Mouse (Mus musculus) ovary, postnatal 10 days (tissue): Measurements from ENCODE around the gene Lmln.
"Not testable (repeated sequence)": the region's sequence is repeated elsewhere in the genome, so short reads cannot be mapped to it uniquely, and the experiment has no call there.

ENCODE experiments used
- DNase-seq: peaks from one replicate; pipeline ENCODE4 v3.0.0; 2022; ENCODE audit warnings: low spot score

Lmln gene

DNA sequence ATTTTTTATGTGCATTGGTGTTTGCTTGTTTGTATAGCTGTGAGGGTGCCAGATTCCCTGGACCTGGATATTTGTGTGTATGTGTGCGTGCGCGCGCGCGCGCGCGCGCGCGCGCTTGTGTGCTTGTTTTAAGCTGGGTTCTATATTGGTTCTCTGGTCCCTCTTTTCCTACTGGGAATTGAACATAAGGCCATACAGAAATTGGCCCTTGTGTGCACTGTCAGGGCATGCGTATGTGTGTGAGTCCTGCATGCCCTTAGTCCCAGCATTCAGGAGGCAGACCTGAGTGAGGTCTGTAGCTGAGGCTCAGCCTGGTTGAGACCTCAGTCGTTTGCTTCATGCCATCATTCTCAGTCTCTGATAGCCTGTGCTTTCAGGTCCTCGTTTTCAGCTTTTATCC, 4.3 kb upstream of the Lmln start:
- no peak for DNase-seq

DNA sequence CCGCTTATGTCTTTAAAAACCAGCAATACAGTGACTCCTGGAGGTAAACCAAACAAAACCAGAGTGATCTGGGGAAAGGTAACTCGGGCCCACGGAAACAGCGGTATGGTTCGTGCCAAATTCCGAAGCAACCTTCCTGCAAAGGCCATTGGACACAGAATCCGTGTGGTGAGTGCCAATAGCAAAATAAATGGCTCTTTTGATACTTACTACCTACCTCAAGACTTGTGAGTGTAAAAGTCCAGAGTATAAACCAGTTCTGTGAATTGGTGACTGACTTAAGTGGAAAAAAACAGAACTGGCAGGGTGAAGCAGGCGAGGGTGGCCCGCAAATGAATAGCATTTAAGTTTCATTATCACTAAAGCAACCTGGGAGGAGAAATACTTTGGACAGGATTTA, 3.7 kb upstream of the Lmln start:
- DNase-seq, result not testable (repeated sequence)

DNA sequence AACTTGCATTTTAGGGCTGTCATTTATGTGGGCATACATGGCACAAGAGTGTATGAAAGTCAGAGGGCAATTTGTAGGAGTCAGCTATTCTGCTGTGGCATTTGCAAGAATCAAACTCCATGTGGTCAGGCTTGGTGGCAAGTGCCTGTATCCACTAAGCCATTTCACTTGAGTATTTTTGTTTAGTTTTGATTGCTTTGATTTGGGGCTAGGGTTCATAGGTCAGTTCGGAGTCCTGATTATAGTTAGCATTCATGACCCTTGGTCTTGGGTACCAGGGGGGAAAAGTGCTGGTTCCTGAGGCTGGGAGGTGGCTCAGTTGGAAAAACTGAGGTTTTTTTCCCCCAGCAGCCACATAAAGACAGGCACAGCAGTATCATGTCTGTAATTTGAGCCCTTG, 2.9 kb upstream of the Lmln start:
- DNase-seq, result no peak

DNA sequence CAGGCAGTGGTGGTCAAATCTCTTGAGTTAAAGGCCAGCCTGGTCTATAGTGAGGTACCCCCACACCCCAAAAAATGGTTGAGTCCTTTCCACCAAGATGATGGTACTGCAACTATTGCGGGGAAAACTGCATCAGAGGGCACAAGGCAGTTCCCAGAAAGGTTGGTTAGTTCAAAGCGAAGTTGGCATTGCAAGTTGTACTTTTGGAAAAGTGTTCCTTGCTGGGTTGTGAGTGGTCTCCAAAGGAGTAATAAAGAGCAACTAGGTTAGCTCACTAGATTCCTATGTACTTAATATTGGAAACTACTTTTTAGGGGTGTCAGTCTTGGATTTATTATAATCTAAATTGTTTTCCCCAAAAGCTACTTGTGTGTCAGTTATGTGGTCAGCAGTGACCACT, 1.4 kb upstream of the Lmln start:
- DNase-seq, result no peak

DNA sequence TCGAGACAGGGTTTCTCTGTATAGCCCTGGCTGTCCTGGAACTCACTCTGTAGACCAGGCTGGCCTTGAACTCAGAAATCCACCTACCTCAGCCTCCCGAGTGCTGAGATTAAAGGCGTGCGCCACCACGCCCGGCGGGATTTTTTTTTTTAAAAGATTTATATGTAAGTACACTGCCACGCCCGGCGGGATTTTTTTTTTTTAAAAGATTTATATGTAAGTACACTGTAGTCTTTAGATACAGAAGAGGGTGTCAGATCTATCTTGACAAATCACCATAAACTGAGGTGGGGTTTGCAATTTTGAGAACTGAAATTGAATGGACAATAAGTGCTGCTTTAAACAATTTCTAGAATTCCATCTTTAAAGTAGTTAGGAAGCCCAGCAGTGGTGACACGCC, 921 bp upstream of the Lmln start:
- DNase-seq, result no peak

DNA sequence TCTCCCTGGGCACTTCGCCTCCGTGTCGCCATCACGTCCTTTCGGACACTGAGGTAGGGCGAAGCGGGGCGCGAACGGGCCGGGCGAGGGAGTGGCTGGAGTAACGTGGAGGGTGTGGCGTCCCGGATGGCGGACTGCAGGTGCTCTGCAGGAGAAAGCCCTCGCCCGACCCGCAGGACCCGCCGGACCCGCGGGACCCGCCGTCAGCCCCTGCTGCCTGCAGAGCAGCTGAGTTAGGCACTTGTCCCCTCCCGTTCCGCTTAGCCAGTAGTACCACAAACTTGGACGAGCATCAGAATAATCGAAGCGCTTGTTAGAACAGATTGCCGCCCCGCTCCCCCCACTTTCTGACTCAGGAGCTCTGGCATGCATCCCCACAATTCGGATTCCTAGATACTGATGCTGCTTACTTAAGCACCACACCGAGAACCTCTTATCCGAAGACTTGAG, 386 bp downstream of the Lmln start:
- no peak for DNase-seq

DNA sequence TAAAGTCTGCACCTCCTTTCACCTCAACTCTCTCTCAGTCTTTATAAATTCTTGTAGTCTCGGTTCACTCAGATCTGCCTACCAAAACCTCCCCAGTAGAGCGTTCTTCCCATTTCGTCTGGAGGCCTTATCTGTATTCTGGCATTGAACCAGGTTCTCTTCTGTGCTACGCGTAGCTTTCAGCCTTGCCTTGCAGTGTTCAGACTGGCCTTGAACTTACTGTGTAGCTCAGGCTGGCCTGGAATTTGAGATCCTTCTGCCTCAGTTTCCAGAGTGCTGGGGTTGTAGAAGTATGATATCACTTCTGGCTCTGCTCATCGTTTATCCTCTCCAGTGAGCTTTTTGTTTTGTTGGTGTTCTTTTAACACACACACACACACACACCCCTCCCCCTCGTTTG, 946 bp downstream of the Lmln start:
- no peak for DNase-seq

DNA sequence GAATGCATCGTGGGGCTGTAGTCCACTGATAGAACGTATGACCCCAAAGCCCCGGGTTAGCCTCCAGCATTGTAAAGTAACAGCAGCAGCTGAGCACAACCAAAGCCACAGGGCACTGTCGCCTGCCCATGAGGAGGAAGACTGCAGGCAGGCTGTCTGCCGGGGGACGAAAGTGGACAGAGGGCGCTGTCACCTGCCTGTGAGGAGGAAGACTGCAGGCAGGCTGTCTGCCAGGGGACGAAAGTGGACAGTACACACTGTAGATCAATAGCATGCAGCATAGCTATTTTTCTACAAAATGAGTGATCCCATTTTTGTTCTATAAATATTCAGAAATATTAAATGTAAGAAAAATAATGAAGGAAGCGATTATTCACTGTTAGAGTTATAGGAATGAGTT, 2.3 kb downstream of the Lmln start:
- no peak for DNase-seq

DNA sequence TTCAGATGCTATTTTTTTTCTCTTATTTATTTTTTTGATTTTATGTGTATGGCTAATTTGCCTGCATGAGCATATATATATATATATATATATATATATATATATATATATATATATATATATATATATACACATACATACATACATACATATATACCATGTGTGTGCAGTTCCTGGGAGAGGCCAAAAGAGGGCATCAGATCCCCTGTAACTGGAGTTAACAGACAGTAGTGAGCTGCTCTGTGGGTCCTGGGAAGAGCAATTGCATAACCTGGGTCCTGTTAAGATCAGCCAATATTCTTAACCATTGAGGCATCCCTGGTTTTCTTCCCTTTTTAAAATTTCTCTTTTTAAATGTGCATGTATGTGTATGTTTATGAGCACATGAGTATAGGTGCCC, 8.6 kb downstream of the Lmln start:
- no peak for DNase-seq

DNA sequence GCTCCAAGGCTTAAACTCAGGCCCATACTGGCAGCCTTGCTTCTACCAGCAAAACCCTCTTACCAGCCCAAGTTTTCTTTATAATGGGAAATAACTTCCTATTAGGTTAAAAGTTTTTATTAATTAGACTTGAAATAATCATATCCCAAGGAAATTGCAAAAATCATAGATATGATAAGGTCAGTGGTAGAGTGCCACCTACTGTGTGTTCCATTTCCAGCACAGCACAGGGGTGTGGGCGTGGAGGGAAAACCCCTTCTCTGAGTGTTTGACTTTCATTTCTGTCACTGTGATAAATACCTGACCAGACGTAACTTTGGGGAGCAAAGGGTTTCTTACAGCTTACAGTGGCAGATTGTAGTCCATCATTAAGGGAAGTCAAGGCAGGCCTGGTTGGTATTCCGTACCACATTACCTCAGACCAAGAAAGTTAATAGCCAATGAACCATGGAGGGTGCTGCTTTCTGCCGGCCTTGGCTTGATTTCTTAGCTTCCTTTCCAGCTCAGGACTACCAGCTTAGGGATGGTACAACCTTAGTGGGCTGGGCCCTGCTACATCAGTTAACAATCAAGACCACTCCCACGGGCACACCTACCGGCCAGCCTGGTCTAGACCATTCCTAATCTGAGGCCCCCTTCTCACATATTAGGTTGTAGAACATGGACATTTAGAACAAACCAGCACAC, 10.7 kb downstream of the Lmln start:
- no peak for DNase-seq

DNA sequence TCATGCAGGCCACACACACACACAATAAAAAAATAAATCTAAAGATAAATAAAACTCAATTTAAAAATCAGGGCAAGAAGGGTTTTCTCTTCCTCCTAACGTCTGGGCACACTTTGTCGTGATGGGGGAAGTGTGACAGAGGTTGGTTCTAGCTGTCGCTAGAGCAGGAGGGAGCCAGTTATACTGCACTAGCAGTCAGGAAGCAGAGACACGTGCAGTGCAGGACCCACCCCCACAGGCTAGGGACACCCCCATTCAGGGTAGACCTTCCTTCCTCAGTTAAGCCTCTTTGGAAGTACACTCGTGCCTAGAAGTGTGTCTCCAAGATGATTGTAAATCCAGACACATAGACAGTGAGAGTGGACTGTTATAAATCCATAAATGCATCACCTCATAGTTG, 12.6 kb downstream of the Lmln start:
- no peak for DNase-seq

DNA sequence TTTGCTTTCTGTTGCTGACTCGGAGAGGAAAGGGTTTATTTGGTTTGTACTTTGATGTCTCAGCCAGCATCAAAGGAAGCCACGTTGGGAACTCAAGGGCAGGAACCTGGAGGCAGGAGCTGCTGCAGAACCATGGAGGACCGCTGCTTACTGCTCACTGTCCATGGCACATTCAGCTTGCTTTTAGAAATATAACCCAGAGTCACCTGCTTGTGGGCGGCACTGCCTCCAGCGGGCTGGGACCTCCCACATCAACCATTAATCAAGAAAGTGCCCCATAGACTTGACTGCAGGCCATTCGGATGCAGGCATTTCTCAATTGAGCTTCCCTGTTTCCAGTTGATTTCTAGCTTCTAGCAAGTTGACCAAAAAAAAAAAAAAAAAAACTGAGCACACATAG, 13.8 kb downstream of the Lmln start:
- no peak for DNase-seq

DNA sequence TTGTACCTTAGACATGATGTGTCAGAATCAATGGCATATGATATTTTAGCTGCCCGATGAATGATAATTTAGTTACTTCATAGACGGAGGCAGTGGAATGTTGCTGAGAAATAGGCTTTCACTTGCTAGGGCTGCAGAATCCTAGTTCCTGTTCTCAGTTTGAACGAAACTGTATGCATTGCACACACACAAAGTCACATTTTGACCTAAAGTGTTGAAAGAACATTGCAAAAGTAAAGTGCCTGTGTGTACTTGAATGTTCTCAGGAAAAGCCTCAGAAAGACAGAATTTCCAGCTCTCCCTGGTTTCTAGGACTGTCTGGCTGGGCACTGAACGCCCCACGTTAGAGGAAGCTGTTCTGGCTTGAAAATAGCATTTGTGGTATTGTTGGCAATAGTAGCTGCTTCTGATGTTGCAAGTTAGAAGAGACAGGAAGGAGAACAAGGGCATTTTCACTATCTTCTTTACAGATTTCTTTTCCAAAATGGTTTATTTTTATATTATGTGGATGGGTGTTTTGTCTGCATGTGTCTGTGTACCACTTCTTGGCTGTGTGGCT, 14.8 kb downstream of the Lmln start:
- DNase-seq, result no peak

DNA sequence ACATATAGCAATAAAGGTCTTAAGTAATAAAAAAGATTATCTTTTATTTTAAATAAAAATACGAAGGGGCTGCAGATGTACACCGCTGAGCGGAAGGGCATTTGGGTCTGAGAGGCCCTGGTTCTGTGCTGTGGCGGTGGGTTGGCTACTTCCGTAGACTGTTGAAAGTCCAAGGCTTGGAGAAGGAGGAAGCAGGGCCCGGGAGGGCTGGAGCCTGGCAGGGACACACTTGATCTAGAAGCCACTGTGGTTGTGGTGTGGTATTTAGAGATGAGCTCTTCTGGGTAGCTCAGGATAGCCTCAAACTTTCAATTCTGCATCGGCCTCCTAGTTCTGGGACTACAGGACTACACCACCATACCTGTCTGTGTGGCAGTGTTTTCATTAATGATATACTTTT, 17.7 kb downstream of the Lmln start:
- no peak for DNase-seq

DNA sequence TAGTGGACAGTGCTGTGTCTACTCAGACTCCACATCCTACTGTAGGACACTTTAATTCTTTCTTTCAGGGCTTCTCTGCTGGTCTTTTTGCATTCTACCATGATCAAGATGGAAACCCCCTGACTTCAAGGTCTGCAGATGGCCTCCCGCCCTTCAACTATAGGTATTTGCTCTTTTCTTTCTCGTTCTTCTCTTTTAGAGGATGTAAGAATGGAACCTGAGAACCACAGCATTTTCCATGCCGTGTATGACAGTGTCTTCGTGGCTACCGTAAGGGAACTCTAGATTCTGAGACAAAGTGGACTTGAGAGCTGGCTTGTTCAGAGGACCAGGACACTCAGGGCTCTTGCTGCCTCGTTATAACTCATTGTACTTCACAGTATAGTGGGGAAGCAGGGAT, 20.6 kb downstream of the Lmln start:
- DNase-seq, result no peak

DNA sequence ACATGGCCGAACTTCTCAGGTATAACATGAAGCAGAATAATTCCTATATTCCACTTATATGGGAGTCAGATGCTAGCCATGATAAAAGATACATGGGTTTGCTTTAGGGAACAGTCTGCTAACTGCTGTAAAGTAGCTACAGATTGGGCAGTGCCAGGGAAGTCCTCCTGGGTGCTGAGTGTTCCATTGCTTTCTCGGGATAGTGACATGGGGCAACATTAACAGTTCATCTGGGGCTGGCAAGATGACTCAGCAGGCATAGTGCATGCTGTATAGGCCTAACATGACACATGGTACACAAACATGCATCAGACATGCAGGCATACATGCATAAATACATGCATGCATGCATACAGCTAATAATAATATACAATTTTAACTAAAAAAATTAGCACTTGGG, 21.7 kb downstream of the Lmln start:
- DNase-seq, result no peak

DNA sequence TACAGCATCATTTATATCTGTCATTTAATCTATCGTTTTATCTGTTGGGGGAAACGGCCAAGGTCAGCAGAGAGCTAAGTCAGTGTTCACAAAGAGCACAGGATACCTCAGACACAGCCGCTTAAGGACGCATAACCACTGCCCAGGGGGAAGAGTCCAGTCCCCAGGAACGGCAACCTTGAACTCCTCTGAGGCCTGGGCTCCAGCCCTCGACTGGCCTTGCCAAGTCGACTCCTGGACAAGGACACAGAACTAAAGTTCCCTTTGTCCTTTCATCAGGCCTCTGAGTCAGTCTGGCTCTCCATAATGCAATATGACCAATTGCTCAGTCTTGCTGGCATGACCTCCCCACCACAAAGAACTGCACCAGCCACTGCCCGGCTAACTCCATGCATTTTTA, 23.3 kb downstream of the Lmln start:
- no peak for DNase-seq

DNA sequence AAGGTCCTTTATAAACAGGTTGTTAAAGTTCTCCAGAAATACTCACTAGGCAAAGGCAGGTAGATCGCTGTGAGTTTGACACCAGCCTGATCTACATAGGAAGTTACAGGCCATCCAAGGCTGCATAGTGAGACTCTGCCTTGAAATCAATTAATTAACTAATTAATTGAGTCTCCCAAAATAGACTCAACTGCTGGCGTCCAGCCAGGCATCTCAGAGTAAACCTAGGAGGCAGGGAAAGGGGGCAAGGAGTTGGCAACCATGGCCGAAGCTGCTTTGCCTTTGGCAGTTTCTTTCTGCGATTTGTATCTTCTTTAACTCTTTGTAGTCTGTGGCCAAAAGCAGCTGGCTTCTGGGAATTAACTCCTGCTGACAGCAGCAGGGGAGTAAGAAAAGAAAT, 51.4 kb downstream of the Lmln start:
- DNase-seq, result no peak

DNA sequence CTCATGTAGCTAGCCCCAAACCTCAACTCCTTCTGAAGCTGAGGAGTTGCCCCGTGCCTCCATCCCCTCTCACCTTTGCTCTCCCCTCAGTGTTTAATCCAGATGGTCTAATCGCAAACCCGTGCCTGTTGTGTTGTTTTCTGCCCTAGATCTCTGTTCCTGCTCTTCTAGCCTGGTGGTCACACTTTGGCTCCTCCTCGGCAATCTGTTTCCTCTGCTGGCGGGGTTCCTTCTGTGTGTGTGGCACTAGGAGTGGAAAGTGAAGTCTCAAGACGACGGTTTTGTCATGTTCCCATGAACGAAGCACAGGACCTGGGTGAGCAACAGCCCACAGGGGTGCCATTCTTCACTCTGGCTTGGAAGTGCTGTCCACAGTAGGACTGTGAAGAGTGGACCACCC, 61.1 kb downstream of the Lmln start:
- DNase-seq, result no peak

DNA sequence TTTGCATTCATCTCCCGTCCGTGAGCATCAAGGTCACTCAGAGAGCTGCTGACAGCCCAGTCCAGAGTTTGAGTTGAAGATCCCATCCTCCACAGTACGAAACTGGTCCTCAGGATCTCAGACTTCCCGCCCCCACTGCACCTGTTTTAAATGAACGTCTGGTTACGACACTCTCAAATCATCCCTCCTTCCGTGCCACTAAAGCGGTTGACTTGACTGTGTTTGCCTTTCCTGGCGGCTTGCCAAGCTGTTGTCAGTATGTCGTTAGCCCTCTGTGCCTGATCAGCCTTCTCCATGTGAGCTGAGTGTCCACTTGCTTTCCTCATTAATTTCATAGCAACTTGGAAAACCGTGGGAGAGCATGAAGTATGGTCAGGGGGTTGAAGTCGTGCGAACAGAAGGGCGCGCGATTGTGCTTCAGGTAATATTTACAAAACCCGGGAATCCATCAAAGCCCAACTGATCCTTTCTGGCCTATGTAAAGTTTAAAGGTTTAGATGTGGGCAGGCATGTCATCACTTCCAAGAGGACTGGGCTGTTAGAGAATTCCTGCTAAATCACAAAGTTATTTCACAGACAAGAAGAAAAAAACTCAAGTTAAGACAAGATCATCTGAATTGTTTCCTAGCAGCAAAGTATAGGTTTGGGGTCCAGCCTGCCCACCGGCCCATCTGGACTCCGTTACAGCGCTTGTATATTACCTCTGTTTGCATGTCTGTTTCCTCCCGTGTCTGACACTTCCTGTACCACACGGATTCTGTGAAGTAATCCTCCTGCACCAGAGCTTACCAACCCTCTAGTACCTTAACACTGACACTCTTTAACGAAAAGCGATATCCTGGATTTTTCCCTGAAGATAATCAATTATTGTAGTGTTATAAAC, 61.9 kb downstream of the Lmln start:
- no peak for DNase-seq

DNA sequence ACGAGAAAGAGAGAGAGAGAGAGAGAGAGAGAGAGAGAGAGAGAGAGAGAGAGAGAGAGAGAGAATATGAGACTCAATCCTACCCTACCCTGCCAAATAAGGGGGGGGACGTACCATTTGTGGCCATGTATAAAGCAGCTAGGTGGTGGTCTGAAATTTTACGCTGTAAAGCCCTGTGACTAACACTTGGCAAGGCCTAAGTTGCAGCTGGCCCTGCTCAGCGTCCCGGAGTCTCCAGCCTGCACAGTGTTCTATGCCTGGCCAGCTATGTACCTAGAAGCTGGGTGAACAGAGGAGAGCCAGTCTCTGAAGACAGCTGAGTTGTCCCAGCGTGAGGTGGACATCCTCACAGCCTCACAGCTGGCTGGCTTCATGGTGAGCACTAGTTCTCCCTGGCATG, 64.7 kb downstream of the Lmln start:
- no peak for DNase-seq

DNA sequence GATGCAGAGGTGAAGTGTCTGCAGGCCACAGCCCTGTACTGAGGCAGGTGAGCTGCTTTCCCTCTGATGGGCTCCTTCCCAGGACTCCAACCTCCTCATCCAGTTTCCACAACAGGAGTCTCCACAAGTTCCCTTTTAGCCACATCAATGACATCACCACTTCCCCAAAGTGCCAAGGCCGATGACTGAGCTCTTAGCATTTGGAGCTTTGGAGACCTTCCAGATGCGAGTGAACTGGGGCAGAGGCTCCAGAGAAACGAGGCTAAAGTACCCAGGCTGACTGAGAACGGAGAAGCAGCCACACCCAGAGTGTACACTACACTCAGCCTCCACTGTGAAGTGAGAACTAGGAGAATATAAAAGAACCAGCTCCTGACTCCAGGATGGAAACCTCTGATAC, 68.4 kb downstream of the Lmln start:
- DNase-seq, result no peak

DNA sequence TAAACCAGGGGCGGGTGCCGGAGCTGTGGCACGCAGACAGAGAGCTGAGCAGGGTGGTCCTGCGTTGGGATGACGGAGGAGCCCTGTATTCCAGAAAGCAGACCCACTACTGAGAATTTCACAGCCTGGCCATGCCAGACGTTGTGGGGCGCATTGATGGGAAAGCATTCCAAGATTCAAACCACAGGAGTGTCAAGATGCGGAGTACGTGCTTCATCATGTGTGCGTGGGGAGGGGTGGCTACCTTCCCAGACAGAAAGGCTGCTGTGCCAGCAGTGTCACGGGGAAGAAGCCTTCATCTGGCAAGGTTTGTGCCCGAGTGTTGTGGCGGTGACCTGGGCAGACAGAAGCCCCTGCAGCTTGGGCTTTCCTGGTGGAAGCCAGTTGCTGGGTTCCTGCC, 70.9 kb downstream of the Lmln start:
- no peak for DNase-seq
